Mouse (Mus musculus) cortical plate, adult 2 months (tissue): ENCODE data around the gene Eefsec.

Experiments
- CTCF ChIP-seq: fragments of 200-500 bp; IDR thresholded peaks from 2 replicates; pipeline ENCODE4 v1.5.1; 2011; ENCODE audit warnings: mild to moderate bottlenecking, control low read depth, low read length; ENCODE audit not compliant: insufficient read depth; ENCODE audit errors: extremely low read depth
- POLR2A ChIP-seq: fragments of 200-500 bp; IDR thresholded peaks from 2 replicates; pipeline ENCODE4 v1.6.1; 2011; ENCODE audit warnings: mild to moderate bottlenecking, low read length, control low read depth; ENCODE audit not compliant: insufficient read depth; ENCODE audit errors: extremely low read depth

GRCm38 (mm10) chr6:88235983-88236382, 210.4 kb downstream of the Eefsec start:
- TF ChIP-seq CTCF (no peak), POLR2A (no peak)
